Mouse (Mus musculus) inflammation-experienced regulatory T-cells, adult 16 weeks (primary cell): ENCODE data around the gene Klhdc8b. TPM values are rescaled to one million over a fixed set of nuclear protein-coding genes. Genes with fewer than 3 reads are reported as not detected.

Source experiments
- polyA plus RNA-seq: library from polyadenylated mRNA; unstranded; fragments of 100-300 nt; shearing (Covaris generic); gene quantifications from one replicate; pipeline ENCODE4 v1.2.1, GENCODE M21; 2017

Klhdc8b gene
- polyA plus RNA-seq, result 5.8 TPM

DNA sequence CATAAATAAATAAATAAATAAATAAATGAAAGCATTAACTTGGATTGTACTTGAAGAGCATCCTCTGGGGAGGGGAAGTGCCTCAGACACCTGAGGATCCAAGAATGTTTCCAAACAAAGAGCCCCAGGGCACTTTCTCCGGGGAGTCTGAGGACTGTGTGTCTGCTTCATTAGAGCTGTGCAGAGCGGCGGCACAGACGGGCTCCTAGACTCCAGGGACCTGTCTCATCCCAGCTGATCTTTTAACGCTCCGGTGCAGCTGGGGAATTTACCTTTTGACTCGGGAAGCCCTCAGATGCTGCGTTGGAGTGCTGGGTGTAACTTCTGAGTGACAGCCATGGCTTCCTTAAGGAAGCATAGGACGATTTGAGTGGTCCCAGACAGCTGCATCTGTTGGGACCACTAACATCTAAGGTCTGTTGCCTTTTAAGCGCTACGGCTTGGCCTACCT is at the start of gene Klhdc8b:
Klhdc8b (minus strand) TSS at position 401 of the 451 bp plus-strand sequence.

DNA sequence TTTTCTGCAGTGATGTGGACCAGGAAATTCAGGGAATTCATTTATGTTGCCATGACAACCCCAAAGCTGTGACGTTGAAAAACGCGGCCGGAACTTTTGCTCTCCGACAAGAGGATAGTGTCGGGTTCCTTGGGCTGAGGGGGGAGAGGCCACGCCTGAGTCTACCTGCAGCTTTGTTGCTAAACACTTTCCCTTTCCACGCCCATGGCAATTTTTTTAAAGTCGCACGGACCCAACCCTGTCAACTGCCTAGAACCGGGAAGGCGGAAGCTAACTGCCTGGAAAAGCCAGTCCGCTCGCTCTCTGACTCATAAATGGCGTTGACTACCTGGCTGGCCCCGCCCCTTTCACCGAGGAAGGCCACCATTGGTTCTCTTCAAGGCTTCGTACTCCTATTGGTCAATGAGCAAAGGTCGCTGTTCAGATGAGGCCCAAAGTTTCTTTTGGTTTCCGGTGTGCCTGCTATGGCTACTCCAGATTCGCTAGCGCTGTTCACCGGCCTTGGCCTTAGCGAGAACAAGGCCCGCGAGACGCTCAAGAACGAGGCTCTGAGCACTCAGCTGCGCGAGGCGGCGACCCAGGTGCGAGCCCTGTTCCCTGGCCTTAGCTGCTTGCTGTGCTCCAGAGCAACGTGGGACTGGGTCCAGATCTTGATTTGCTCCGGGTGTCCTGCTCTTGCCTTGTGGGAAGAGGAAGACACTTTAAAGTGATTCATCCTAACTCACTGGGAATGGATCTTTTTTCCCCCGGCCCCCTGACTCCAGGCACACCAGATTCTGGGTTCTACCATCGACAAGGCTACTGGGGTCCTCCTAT is 46.4 kb upstream of the Klhdc8b start, which contains the start of gene Qars:
Qars (plus strand) TSS at position 88 of the 816 bp plus-strand sequence.

DNA sequence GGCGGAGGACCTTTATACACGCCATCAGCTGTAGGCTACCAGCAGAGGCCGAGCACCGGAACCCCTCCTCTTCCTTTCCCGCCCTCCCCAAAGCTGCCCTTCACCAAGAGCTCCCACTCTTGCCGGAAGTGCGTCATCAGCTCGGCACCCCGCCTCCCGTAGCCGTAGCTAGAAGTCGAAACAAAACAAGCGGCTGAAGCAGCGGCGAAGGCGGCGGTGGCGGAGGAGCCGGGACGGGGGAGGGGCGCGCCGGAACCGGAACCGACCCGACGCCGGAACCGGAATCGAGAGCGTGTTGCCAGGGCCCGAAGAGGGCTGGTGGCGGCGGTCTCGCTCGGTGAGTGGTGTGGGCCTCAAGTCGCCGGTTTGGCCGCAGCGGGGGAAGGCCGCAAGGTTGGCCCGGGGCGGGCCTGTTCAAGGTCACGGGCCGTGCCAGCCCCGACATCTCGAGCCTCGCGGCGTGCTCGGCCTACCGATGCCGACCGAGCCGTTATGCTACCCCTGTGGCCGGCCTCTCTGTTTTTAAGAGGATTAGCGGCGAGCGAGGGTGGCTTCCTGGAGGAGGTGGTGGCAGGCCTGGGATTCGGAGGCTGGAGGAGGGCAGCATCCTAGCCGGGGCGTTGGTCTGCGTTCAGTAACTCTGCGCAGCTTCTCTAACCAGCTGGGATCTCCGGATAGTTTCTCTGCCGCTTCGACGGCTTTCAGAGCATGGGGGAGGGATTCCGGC is 29.3 kb upstream of the Klhdc8b start, which contains the start of gene Usp19:
Usp19 (plus strand) TSS at position 44 of the 727 bp plus-strand sequence.

DNA sequence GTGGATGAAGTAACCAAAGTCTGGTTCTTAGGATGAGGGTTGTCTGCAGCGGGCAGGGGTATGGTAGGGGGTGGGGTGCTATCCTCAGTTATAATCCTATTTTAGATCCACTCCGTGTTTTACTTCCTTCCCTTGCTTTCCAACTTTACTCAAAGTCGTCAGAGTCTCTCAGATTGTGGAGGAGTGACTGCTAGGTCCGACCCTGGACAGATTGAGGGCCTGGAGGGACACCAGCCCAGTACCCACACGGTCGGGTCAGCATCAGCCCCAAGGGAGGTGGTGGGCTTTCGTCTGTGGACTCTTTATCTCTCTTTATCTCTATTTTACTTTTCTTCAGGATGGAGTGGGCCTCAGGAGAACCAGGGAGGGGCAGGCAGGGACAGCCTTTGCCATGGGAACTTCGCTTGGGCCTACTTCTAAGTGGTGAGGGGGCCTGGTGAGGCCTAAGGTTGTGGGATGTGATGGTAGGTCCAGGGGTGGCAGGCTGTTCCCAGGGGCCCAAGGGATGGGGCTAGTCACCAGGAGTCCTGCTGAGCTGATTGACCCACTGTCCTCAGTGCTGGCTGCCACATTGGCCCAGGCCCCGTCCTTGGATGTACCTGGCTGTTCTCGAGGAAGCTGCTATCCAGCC is 18.5 kb upstream of the Klhdc8b start, which contains the start of gene Lamb2:
Lamb2 (plus strand) TSS at position 16 of the 631 bp plus-strand sequence.

DNA sequence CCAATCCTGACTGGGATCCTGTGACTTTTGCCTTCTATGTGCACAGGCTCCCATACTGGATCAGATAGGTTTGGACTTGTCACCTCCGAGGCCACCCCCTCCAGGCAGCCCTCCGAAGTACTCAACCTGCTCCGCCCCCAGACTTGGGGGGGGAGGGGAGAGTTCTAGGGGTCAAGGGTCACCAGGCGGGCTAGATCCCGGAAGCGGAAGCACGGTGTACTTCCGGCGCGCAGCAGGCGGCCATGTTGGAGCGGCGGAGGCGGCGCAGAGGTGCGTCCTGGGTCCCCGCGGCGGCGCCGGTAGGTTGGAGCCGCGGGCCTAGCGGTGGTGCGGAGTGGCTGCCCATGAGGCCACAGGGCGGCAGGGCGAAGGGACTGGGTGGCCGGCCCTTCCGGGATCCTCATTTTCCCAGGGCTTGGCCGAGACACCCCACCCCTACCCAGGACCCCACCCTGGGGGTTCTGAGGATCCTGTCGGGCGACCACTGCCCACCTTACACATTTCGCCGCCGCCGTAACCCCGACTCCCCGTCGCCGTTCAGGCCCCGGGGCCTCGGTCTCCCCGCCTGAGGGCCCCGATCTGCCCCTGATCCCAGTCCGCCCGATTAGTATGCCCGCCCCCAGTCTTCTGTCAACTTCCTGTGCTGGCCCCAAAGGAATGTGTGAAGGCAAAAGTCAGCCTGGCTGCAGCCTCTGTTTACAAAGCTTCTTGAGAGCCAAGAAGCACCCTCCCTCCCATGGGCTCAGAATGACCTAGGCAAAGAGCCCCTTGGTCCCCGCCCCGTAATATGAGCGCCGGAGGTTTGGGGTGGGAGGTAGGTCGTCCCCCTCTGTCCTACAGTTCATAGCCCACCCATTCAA is 832 bp downstream of the Klhdc8b start, which contains the start of gene Ccdc71:
Ccdc71 (plus strand) TSS at position 209 of the 860 bp plus-strand sequence.

DNA sequence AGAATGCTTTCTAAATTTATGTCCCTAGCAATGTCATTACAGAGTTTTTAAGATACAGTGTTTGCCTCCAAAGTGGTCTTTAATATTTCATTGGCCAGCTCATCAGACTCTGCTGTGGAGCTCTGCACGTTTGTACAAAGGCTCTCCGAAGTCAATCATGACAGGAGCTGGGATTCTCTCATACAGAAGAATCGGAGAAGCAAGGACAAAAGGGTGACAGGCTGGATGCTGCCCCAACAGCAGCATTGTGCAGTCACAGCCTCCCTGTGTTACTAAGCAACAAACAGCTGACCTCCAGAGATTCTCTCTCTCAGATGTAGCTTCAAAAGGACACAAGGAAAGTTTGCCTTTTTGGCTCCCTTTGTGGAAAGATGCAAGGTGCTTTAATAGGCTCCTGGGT is 25.2 kb downstream of the Klhdc8b start, which contains the start of gene BC048562:
BC048562 (plus strand) TSS at position 301 of the 400 bp plus-strand sequence.

DNA sequence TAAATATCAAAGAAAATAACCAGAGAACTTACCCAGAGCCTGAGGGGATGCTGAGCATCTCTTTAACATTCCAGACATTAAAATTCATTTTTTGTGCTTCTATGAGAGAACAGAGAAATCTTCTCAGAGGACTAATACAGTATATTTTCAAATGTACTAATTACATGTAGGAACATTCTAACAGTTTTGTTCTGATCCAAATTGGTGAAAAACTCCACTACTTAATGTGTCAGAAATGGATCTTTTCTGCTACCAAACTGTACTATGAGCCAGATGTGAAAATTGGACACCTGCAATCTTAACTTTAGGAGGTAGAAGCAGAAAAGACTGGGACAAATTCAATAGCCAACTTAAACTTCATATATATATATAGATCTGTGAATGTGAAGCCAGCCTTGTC is 33.0 kb downstream of the Klhdc8b start, which contains the start of gene Ccdc36:
Ccdc36 (minus strand) TSS at position 101 of the 400 bp plus-strand sequence.

Other genes with a start within 250 kb of the Klhdc8b start
- gene Dag1, start 197.6 kb downstream of the Klhdc8b start, polyA plus RNA-seq, result 9.2 TPM
- 3.9 TPM for gene Nicn1, start 171.2 kb downstream of the Klhdc8b start, polyA plus RNA-seq
- gene Amt, start 164.7 kb downstream of the Klhdc8b start, polyA plus RNA-seq, result 0.63 TPM
- 397 TPM for gene Rhoa, start 155.5 kb downstream of the Klhdc8b start, polyA plus RNA-seq
- 18.0 TPM for gene Tcta, start 155.4 kb downstream of the Klhdc8b start, polyA plus RNA-seq
- 707 TPM for gene Gpx1, start 122.7 kb downstream of the Klhdc8b start, polyA plus RNA-seq
- 171 TPM for gene Usp4, start 113.7 kb downstream of the Klhdc8b start, polyA plus RNA-seq
- gene 1700102P08Rik, start 68.8 kb downstream of the Klhdc8b start, polyA plus RNA-seq, result 2.0 TPM
- not detected for gene Ccdc36, start 33.1 kb downstream of the Klhdc8b start, polyA plus RNA-seq
- not detected for gene BC048562, start 25.1 kb downstream of the Klhdc8b start, polyA plus RNA-seq
- 56.3 TPM for gene Ccdc71, start 1.1 kb downstream of the Klhdc8b start, polyA plus RNA-seq
- 0.44 TPM for gene Lamb2, start 18.2 kb upstream of the Klhdc8b start, polyA plus RNA-seq
- 185 TPM for gene Usp19, start 29.0 kb upstream of the Klhdc8b start, polyA plus RNA-seq
- 106 TPM for gene Qars, start 46.1 kb upstream of the Klhdc8b start, polyA plus RNA-seq
- 160 TPM for gene Qrich1, start 55.2 kb upstream of the Klhdc8b start, polyA plus RNA-seq
- gene Impdh2, start 98.7 kb upstream of the Klhdc8b start, polyA plus RNA-seq, result 107 TPM
- 73.7 TPM for gene Ndufaf3, start 105.9 kb upstream of the Klhdc8b start, polyA plus RNA-seq
- gene Dalrd3, start 108.3 kb upstream of the Klhdc8b start, polyA plus RNA-seq, result 150 TPM
- gene Wdr6, start 117.2 kb upstream of the Klhdc8b start, polyA plus RNA-seq, result 105 TPM
- 21.6 TPM for gene P4htm, start 136.1 kb upstream of the Klhdc8b start, polyA plus RNA-seq
- 96.5 TPM for gene Arih2, start 187.8 kb upstream of the Klhdc8b start, polyA plus RNA-seq
- gene Slc25a20, start 200.5 kb upstream of the Klhdc8b start, polyA plus RNA-seq, result 55.1 TPM
- gene Prkar2a, start 227.7 kb upstream of the Klhdc8b start, polyA plus RNA-seq, result 3.0 TPM